Mouse (Mus musculus) layer of hippocampus, adult 11-12 months (tissue): ENCODE results near the gene Vegfb.
A peak's percentile ranks its signal among the peaks of the same experiment; 100 is the strongest.

ENCODE experiments used
- DNase-seq: peaks from one replicate; pipeline ENCODE4 v3.0.0; 2022; ENCODE audit warnings: low spot score

Gene Vegfb

DNA sequence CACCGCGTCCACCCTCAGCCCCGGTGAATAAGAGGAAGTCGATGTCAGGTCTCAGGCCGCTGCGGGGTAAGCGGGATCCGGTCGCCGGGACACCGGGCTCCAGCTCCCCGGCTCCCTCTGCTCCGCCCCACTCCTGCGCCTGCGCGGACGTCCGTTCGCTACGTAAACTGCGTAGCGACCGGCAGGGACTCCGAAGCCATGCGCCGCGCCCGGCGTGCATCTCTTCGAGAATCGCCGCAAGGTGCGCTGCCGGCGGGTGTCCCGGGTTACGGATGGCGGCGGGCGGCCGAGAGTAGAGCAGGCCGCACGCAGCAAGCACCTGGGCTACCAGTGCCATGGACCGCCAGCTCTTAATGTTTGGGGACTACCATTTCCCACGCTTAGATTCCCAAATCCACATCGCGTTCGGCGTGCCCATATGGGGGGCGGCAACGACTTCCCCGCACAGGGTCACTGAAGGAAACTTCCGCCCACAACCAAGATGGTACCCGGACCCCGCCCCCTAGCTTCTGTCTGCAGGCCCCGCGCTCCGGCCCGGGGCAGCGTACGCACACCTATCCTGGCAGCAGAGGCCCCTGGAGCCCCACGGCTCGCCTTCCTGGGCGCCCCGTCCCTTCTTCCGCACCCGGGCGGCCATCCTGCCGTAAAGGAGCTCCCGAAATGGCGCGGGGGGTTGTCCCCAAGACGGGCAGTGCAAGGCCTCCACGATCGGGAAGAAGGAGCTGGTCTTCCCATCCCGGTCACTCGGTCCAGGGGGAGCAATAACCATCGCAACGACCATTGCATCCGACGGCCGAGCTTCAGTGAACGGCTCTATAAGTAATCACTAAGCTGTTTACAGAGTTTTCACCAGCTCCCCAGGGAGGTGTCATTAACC, 45.8 kb downstream of the Vegfb start, which contains the start of gene Bad:
Gene Bad, plus strand, starts transcription at position 490 of the 877 bp plus-strand sequence.
- peak; percentile 93 for DNase-seq

- no peak for DNase-seq
Measured at GRCm38 (mm10) chr19:6940396-6941351, 46.8 kb downstream of the Vegfb start.

GRCm38 (mm10) chr19:6939106-6940002, 48.1 kb downstream of the Vegfb start:
- DNase-seq, result no peak

GRCm38 (mm10) chr19:6937541-6938465, 49.6 kb downstream of the Vegfb start:
- DNase-seq, result no peak

DNA sequence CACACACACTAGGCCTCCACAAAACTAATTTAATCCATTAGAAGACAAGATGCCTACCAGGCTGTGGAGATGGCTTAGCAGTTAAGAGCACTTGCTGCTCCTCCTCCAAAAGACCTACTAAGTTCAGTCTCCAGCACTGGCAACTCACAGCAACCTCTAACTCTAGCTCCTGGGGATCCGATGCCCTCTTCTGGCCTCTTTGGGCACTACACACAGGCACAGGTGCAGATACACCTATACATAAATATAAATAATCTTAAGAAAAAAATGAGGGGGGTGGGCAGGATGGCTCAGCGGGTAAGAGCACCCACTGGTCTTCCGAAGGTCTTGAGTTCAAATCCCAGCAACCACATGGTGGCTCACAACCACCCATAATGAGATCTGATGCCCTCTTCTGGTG, 51.2 kb downstream of the Vegfb start:
- no peak for DNase-seq

GRCm38 (mm10) chr19:6934195-6934977, 53.1 kb downstream of the Vegfb start, which contains the start of gene Kcnk4:
Kcnk4 (minus strand) TSS chr19:6934515.
- DNase-seq, result no peak

GRCm38 (mm10) chr19:6933436-6934194, 53.8 kb downstream of the Vegfb start:
- DNase-seq, result peak; percentile 51

- no peak for DNase-seq
Measured at GRCm38 (mm10) chr19:6933102-6933435, 54.4 kb downstream of the Vegfb start.
